Mouse (Mus musculus) C2C12 (cell line): ENCODE measurements around the gene Khdc1b. TPM values are rescaled to one million over a fixed set of nuclear protein-coding genes. Genes with fewer than 3 reads are reported as not detected.
"Not testable (repeated sequence)": the region's sequence is repeated elsewhere in the genome, so short reads cannot be mapped to it uniquely, and the experiment has no call there.

Experiments
- H3K27me3 ChIP-seq: one replicate; pipeline ENCODE4 v1.6.1; 2011; ENCODE audit not compliant: control insufficient read depth, insufficient read depth, insufficient read length
- H3K36me3 ChIP-seq: one replicate; pipeline ENCODE4 v1.6.1; 2011; ENCODE audit not compliant: control insufficient read depth, insufficient read depth
- H3K4me3 ChIP-seq: one replicate; pipeline ENCODE4 v1.5.1; 2011; ENCODE audit warnings: mild to moderate bottlenecking, control low read depth; ENCODE audit not compliant: poor library complexity, insufficient read depth, severe bottlenecking
- H3K79me2 ChIP-seq: one replicate; pipeline ENCODE4 v1.6.1; 2011; ENCODE audit not compliant: control insufficient read depth, insufficient read depth
- H3K79me3 ChIP-seq: one replicate; pipeline ENCODE4 v1.6.1; 2011; ENCODE audit warnings: low read depth, control low read depth
- H3ac ChIP-seq: one replicate; pipeline ENCODE3; 2011; ENCODE audit warnings: low read depth; ENCODE audit not compliant: control insufficient read depth, insufficient read length
- CEBPB ChIP-seq: IDR thresholded peaks from one replicate; pipeline ENCODE4 v1.6.1; 2011; ENCODE audit warnings: low read depth, mild to moderate bottlenecking, control low read depth, moderate library complexity
- CTCF ChIP-seq: IDR thresholded peaks from one replicate; pipeline ENCODE4 v1.5.1; 2011; ENCODE audit not compliant: control insufficient read depth, insufficient read depth, insufficient read length
- FOSL1 ChIP-seq: IDR thresholded peaks from one replicate; pipeline ENCODE4 v1.8.0; 2011; ENCODE audit warnings: mild to moderate bottlenecking, low read length; ENCODE audit not compliant: poor library complexity, insufficient read depth, severe bottlenecking
- MAX ChIP-seq: IDR thresholded peaks from one replicate; pipeline ENCODE4 v1.6.1; 2011; ENCODE audit warnings: mild to moderate bottlenecking, control low read depth
- MYOD1 ChIP-seq: IDR thresholded peaks from one replicate; pipeline ENCODE4 v1.6.1; 2011; ENCODE audit warnings: low read depth; ENCODE audit not compliant: control insufficient read depth, insufficient read length
- MYOG ChIP-seq: IDR thresholded peaks from one replicate; pipeline ENCODE4 v1.6.1; 2011; ENCODE audit not compliant: control insufficient read depth, insufficient read length; ENCODE audit errors: extremely low read depth
- USF1 ChIP-seq: IDR thresholded peaks from one replicate; pipeline ENCODE4 v1.6.1; 2011; ENCODE audit warnings: low read depth, mild to moderate bottlenecking, control low read depth, moderate library complexity
- long read RNA-seq, 2 experiments: library from polyadenylated mRNA; unstranded; transcript quantifications; one replicate each; pipeline ENCODE4 v2.0.0; 2019 to 2020
- polyA plus RNA-seq: library from polyadenylated mRNA; unstranded; fragments of >200 nt; fragmentation: generic; extraction: Trizol; gene quantifications from one replicate; pipeline ENCODE4 v1.2.1, GENCODE M21; 2012; ENCODE audit warnings: missing spikeins

Gene Khdc1b
- not detected for polyA plus RNA-seq
- long read RNA-seq, experiment 1, result 0 reads
- long read RNA-seq, experiment 2, result 0 reads

GRCm38 (mm10) chr1:21383256-21383655 lies at the start of gene Khdc1b:
Gene Khdc1b, plus strand, starts transcription at chr1:21383556.
- Histone ChIP-seq H3K27me3 (no peaks in the 10 kb centered on the region), H3K4me3 (no peak within 1 kb of the TSS), H3K79me2 (no peaks in the 10 kb centered on the region), H3ac (no peak within 1 kb of the TSS), H3K36me3 (no peaks in the 10 kb centered on the region), H3K79me3 (no peaks in the 10 kb centered on the region)
- TF ChIP-seq MYOG (no peak), CTCF (no peak), MAX (no peak), FOSL1 (no peak), CEBPB (no peak), USF1 (no peak), MYOD1 (no peak)

- Histone ChIP-seq H3K36me3 (no peaks in the 10 kb centered on the region), H3K79me3 (no peaks in the 10 kb centered on the region), H3K27me3 (no peaks in the 10 kb centered on the region), H3K79me2 (no peaks in the 10 kb centered on the region), H3ac (no peak overlapping the region), H3K4me3 (no peak overlapping the region)
- TF ChIP-seq USF1, result no peak
- TF ChIP-seq CTCF, result no peak
- TF ChIP-seq FOSL1, result no peak
- no peak for TF ChIP-seq MAX
- TF ChIP-seq MYOD1, result no peak
- no peak for TF ChIP-seq CEBPB
- TF ChIP-seq MYOG, result no peak
Observed at GRCm38 (mm10) chr1:21335836-21336235, 47.5 kb upstream of the Khdc1b start.

GRCm38 (mm10) chr1:21340745-21341144 lies 42.6 kb upstream of the Khdc1b start:
- Histone ChIP-seq H3K4me3 (no peak overlapping the region), H3K79me2 (no peaks in the 10 kb centered on the region), H3K27me3 (no peaks in the 10 kb centered on the region), H3K36me3 (no peaks in the 10 kb centered on the region), H3K79me3 (no peaks in the 10 kb centered on the region), H3ac (no peak overlapping the region)
- no peak for TF ChIP-seq MYOG
- no peak for TF ChIP-seq MYOD1
- no peak for TF ChIP-seq USF1
- TF ChIP-seq MAX, result no peak
- TF ChIP-seq CTCF, result no peak
- no peak for TF ChIP-seq CEBPB
- no peak for TF ChIP-seq FOSL1

- TF ChIP-seq MAX (no peak), CEBPB (no peak), MYOG (no peak), MYOD1 (no peak), CTCF (no peak), USF1 (no peak), FOSL1 (no peak)
- Histone ChIP-seq H3K36me3 (no peaks in the 10 kb centered on the region), H3ac (no peak overlapping the region), H3K27me3 (no peaks in the 10 kb centered on the region), H3K4me3 (no peak overlapping the region), H3K79me3 (no peaks in the 10 kb centered on the region), H3K79me2 (no peaks in the 10 kb centered on the region)
Observed at GRCm38 (mm10) chr1:21344253-21344652, 39.1 kb upstream of the Khdc1b start.

- not testable (repeated sequence) for H3K36me3 ChIP-seq, H3K79me3 ChIP-seq, H3K27me3 ChIP-seq, H3ac ChIP-seq, H3K4me3 ChIP-seq, H3K79me2 ChIP-seq
Observed at GRCm38 (mm10) chr1:21344752-21345151, 38.6 kb upstream of the Khdc1b start.

- no peak for TF ChIP-seq MYOD1
- TF ChIP-seq MAX, result no peak
- TF ChIP-seq FOSL1, result no peak
- TF ChIP-seq CTCF, result no peak
- TF ChIP-seq USF1, result no peak
- TF ChIP-seq MYOG, result no peak
- no peak for TF ChIP-seq CEBPB
- no peak within 1 kb of the TSS for H3ac ChIP-seq
Observed at GRCm38 (mm10) chr1:21349341-21349740, 34.0 kb upstream of the Khdc1b start, which contains the start of gene Khdc1a. Gene Khdc1a, plus strand, starts transcription at chr1:21349641.

GRCm38 (mm10) chr1:21368031-21368430 lies 15.3 kb upstream of the Khdc1b start, which contains the start of gene Khdc1c:
Gene Khdc1c, plus strand, starts transcription at chr1:21368331.
- H3K79me2 ChIP-seq, H3ac ChIP-seq, H3K4me3 ChIP-seq, H3K27me3 ChIP-seq, H3K36me3 ChIP-seq, H3K79me3 ChIP-seq: not testable (repeated sequence)

More at GRCm38 (mm10) chr1:21349341-21349740, 34.0 kb upstream of the Khdc1b start, which contains the start of gene Khdc1a:
- H3K4me3 ChIP-seq, result no peak within 1 kb of the TSS
- H3K27me3 ChIP-seq, result no peaks in the 10 kb centered on the region
- no peaks in the 10 kb centered on the region for H3K36me3 ChIP-seq
- no peaks in the 10 kb centered on the region for H3K79me3 ChIP-seq
- no peaks in the 10 kb centered on the region for H3K79me2 ChIP-seq
